Mouse (Mus musculus) heart, embryonic 10.5 days (tissue): ENCODE results near the gene Stat5b. TPM values are rescaled to one million over a fixed set of nuclear protein-coding genes. Genes with fewer than 3 reads are reported as not detected.
A peak's percentile ranks its signal among the peaks of the same experiment; 100 is the strongest.

Experiments
- DNase-seq: peaks from one replicate; pipeline ENCODE4 v3.0.0-alpha.2; 2017; ENCODE audit warnings: low spot score
- H3K27ac ChIP-seq: fragments of 300-500 bp; sonication (generic); 2 replicates; pipeline ENCODE4 v1.5.1; 2016; ENCODE audit warnings: mild to moderate bottlenecking
- H3K27me3 ChIP-seq: fragments of 300-500 bp; sonication (generic); 2 replicates; pipeline ENCODE4 v1.6.1; 2016; ENCODE audit warnings: mild to moderate bottlenecking; ENCODE audit not compliant: poor library complexity, insufficient read depth, severe bottlenecking
- H3K36me3 ChIP-seq: fragments of 300-500 bp; sonication (generic); 2 replicates; pipeline ENCODE4 v1.6.1; 2016; ENCODE audit warnings: mild to moderate bottlenecking, moderate library complexity
- H3K4me1 ChIP-seq: fragments of 300-500 bp; sonication (generic); 2 replicates; pipeline ENCODE4 v1.6.1; 2016; ENCODE audit warnings: mild to moderate bottlenecking
- H3K4me3 ChIP-seq: fragments of 300-500 bp; sonication (generic); 2 replicates; pipeline ENCODE4 v1.5.1; 2016; ENCODE audit warnings: mild to moderate bottlenecking, moderate library complexity
- H3K9me3 ChIP-seq: fragments of 300-500 bp; sonication (generic); 2 replicates; pipeline ENCODE4 v1.6.1; 2016; ENCODE audit warnings: mild to moderate bottlenecking, moderate library complexity
- WGBS: fragments of 180-500 bp; shearing (Covaris S2); methylation state at CpG from one replicate; pipeline ENCODE4 v1.1.7; 2016; 5-methylcytosine and 5-hydroxymethylcytosine counted together
- polyA plus RNA-seq: library from polyadenylated mRNA; unstranded; fragments of >200 nt; fragmentation: Nextera tagmentation; extraction: Ambion mirVana; gene quantifications from 2 replicates; pipeline ENCODE4 v1.2.1, GENCODE M21; 2016

Gene Stat5b
- polyA plus RNA-seq, 1 experiment from 2014 or later: 25.7 TPM

DNA sequence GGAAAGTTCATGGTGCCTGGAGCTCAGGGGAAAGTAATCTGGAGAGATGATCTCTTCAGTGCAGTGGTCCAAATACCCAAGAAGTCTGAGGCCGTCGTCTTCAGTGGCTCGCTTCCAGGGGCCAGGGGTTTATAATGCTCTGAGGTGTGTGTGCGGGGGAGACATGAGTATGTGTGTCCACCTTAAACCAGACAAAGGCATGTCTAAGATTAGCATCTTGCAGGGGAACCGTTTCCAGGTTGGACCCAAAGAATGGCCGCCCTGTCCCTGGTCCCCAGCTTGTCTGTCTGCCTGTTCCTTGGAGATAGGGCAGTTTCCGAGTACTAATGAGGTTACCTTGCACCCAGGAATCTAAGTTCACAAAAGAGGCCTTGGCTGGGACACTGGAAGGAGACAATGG, 87.7 kb downstream of the Stat5b start, which contains the start of gene Hcrt:
Gene Hcrt (minus strand): TSS at position 101 of the 400 bp plus-strand sequence.
- 78% methylated on average over 7 of the region's 7 CpGs for WGBS
- Histone ChIP-seq H3K27me3 (peaks cover 53% of the 10 kb centered on the region), H3K9me3 (no peaks in the 10 kb centered on the region), H3K4me1 (peaks cover 26% of the 10 kb centered on the region), H3K36me3 (0 out of 2 replicates have a peak, but pooled peaks cover 3% of the 10 kb centered on the region), H3K4me3 (peak within 1 kb of the TSS; percentile 63), H3K27ac (0 out of 2 replicates have a peak within 1 kb of the TSS, but pooled peaks have one; percentile 18)
- DNase-seq: no peak

DNA sequence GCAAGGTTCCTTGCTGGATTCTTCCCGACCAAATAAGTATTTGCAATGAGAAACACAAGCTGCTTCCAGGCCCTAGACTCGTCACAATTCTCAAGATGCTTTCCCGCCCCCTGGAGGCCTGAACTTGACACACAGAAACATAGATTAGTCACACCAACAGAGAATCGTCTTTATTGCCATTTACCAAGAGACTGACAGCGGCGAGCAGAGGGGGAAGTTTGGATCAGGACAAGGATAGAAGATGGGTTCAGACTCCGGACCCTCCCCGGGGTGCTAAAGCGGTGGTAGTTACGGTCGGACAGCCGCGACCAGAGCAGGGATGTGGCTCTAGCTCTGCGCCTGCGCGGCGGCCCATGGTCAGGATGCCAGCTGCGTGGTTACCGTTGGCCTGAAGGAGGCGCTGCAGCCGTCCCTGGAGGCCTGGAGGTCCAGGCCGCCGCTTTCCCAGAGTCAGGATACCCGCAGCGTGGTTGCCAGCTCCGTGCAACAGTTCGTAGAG, 88.9 kb downstream of the Stat5b start:
- Histone ChIP-seq H3K4me3 (peak overlapping the region; percentile 63), H3K27me3 (peaks cover 63% of the 10 kb centered on the region), H3K9me3 (no peaks in the 10 kb centered on the region), H3K27ac (0 out of 2 replicates have a peak overlapping the region, but pooled peaks have one; percentile 18), H3K36me3 (no peaks in the 10 kb centered on the region), H3K4me1 (peaks cover 26% of the 10 kb centered on the region)
- DNase-seq: peak; percentile 94
- under 1% methylated on average over 27 of the region's 27 CpGs for WGBS

DNA sequence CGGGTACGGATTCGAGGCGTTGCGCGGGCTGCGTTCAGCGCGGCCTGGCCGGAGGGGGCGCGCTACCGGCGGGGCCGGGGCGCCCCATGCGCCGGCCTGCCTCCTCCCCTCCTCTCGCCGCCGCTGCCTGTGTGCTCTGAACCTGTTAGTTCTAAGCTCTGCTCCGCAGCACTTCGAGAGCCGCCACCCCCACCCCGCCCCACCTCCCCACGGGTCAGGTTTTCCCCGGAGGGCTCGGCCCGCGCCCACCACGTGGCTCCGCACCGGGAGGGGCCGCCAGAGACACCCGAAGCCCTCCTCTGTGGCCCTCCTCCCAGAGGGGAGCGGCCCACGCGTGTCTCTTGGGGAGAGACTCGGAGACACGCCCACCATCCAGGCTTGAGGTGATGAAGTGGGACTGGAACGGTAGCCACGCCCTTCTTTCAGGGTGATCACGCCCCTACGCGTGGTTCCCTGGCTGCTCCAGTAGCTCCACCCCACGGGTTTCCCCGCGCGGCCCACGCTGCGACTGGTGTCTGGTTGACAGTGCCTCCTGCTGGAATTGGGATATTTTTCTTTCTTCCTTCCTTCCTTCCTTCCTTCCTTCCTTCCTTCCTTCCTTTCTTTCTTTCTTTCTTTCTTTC, 90.8 kb downstream of the Stat5b start, which contains the start of gene Kcnh4:
Gene Kcnh4 (minus strand): TSS at position 332 of the 623 bp plus-strand sequence.
- H3K27me3 ChIP-seq: peaks cover 82% of the 10 kb centered on the region
- DNase-seq: no peak

DNA sequence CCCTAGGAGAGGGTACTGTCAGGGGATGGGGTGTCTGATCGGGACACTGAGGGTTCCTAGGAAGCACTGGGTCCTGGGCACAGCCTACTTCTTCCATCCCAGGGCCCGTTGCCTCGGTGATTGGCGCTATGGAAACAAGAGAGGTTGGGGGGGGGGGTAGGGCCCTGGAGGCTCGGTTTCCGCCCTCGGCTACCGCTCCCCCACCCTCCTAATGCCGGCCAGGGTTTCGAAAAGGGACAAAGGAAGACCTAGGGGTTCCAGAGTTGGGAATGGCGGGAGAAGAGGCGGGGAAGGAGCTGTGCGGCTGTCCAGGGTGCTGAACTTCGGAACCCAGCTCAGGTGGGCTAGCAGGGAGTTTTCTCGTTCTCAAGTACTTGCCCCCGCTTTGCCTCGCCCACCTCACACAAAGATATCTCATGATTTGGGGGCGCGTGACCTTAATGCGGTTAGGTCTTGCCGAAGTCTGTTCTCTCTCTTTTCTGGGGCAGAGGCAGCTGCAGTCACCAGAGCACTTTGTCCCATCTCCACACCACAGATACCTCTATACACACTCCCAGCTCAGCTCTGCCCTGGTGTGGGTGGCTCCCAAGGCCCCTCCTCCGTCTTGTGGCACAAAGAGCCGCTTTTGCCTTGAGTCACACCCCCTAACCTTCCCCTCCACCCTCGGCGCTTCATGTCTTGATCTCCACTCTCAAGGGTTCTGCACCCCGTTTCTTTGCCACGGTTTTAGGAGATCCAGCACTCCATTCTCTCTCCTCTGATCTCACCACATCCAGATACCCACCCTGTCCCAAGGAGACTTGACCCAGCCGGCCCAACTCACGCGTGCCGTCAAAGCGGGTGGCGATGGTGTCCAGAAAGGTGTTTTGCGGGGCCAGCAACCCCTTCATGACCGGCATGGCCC, 91.6 kb downstream of the Stat5b start:
- peaks cover 90% of the 10 kb centered on the region for H3K27me3 ChIP-seq
- DNase-seq: no peak
- WGBS: 3% methylated on average over 35 of the region's 35 CpGs
- no peaks in the 10 kb centered on the region for H3K36me3 ChIP-seq
- H3K4me3 ChIP-seq: peak overlapping the region; percentile 47
- H3K4me1 ChIP-seq: peaks cover 26% of the 10 kb centered on the region
- H3K9me3 ChIP-seq: no peaks in the 10 kb centered on the region
- no peak overlapping the region for H3K27ac ChIP-seq

More for the DNA sequence above, 90.8 kb downstream of the Stat5b start, which contains the start of gene Kcnh4:
- H3K4me3 ChIP-seq: peak within 1 kb of the TSS; percentile 47
- H3K9me3 ChIP-seq: no peaks in the 10 kb centered on the region
- H3K36me3 ChIP-seq: no peaks in the 10 kb centered on the region
- 2% methylated on average over 40 of the region's 51 CpGs for WGBS
- H3K27ac ChIP-seq: no peak within 1 kb of the TSS
- H3K4me1 ChIP-seq: peaks cover 26% of the 10 kb centered on the region

DNA sequence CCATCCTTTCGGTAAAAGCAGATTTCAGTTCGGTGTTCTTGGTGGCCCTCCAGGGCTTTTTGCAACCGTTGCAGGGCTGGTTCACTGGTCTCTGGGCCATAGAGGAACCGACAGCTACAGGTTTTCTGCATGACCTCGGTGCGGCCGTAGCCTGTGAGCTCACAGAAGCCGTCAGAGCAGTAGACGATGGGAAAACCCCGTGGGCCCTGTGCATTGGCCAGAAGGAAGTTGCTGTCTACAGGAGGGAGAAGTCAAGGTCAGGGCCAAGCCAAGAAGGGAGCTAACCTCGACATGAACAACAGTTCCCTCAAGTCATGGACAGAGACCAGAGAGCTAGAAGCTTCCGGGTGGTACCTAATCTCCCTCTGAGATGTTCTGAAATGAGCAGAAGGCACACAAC, 93.0 kb downstream of the Stat5b start:
- WGBS: 81% methylated on average over 12 of the region's 12 CpGs
- Histone ChIP-seq H3K9me3 (no peaks in the 10 kb centered on the region), H3K27me3 (peaks cover 95% of the 10 kb centered on the region), H3K4me3 (no peak overlapping the region), H3K36me3 (no peaks in the 10 kb centered on the region), H3K4me1 (peaks cover 26% of the 10 kb centered on the region), H3K27ac (no peak overlapping the region)
- no peak for DNase-seq

DNA sequence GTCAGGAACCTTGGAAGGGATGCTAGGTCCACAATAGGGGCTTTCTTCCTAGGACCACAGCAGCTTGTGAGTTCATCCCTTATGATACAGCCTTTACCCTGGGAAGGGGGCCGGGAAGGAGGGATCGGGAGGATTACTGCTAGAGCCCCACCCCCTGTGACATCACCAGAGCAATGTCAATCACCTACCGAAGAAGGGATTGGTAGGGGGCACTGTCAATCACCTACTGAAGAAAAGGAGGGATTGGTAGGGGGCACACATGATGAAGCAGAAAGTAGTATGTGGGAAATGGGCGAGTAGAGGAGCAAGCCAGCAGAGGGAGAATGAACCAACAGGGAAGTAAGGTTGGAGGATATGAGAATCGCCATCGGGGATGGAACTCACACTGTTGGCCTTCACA, 94.0 kb downstream of the Stat5b start:
- Histone ChIP-seq H3K27me3 (peaks cover 96% of the 10 kb centered on the region), H3K27ac (no peak overlapping the region), H3K9me3 (no peaks in the 10 kb centered on the region), H3K4me1 (peaks cover 20% of the 10 kb centered on the region), H3K4me3 (no peak overlapping the region), H3K36me3 (no peaks in the 10 kb centered on the region)
- DNase-seq: no peak
- WGBS: 55% methylated on average over 6 of the region's 6 CpGs

DNA sequence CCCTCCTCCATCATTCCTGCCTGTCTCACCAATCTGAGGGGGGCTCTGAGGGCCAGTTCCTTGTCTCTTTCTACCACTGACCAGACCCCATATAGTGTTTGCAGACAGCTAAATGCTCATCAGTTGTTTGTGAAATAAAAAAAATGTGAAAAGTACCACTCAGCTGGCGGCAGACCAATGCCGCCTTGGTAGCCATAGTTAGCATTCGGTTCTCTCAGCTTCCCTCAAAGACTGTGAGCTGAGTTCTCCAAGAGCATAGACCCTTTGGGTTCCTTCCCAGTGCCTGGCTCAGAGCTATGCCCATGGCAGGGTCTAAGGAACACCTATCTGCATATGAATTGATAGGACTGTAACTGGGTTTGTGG, 95.8 kb downstream of the Stat5b start:
- Histone ChIP-seq H3K27ac (no peak overlapping the region), H3K27me3 (peaks cover 96% of the 10 kb centered on the region), H3K36me3 (no peaks in the 10 kb centered on the region), H3K4me1 (peaks cover 11% of the 10 kb centered on the region), H3K9me3 (no peaks in the 10 kb centered on the region), H3K4me3 (no peak overlapping the region)
- WGBS: 89% methylated on average over 3 of the region's 3 CpGs
- no peak for DNase-seq

DNA sequence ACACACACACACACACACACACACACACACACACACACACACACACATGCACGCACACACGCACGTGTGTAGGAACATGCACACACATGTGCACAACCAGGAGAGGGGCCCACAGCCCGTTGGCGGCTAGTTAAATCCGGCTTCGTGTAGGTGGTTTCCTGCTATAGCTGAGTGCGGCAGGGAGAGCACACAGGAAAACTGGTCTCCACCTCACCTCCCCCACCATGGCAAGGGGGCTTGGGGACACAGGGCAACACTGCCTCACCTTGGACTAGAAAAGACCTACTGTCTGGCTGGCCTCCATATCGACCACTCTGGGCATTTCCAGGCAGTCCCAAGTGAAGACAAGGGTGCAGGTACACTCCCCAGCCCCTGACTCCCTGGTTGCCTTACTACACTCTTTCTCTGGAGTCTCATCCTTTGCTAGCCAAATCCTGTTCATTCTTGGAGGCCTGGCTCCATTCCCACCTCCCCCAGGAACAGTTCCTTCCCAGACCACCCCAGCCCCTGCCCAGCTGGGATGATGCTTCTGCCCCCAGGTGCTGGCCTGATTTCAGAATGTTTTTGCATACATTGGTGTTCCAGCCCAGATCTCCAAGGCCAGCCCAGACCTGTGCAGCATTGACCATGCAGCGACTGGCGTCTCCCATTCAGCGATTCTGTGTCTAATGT, 96.4 kb downstream of the Stat5b start:
- Histone ChIP-seq H3K27me3 (peaks cover 96% of the 10 kb centered on the region), H3K4me1 (peaks cover 6% of the 10 kb centered on the region), H3K36me3 (no peaks in the 10 kb centered on the region), H3K9me3 (no peaks in the 10 kb centered on the region), H3K27ac (no peak overlapping the region), H3K4me3 (no peak overlapping the region)
- 77% methylated on average over 12 of the region's 12 CpGs for WGBS
- no peak for DNase-seq

DNA sequence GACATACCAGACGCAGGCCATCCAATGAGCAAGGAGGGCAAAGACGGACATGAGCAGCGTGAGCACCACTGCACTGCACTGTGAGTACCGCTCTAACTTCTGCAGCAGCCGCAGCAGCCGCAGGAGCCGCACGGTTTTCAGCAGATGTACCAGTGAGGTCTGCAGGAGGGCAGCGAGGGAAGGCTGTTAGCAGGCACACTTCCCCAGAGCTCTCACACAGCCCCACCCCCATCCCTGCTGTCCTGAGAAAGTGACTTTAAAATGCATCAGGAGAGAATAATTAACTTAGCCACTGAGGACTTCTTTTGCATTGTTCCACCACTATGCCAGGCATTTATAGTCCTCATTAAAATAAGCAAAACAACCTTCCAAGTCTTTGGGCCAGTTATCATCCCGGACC, 98.2 kb downstream of the Stat5b start:
- Histone ChIP-seq H3K9me3 (no peaks in the 10 kb centered on the region), H3K36me3 (no peaks in the 10 kb centered on the region), H3K4me1 (no peaks in the 10 kb centered on the region), H3K27me3 (peaks cover 98% of the 10 kb centered on the region), H3K4me3 (no peak overlapping the region), H3K27ac (no peak overlapping the region)
- no peak for DNase-seq
- WGBS: 36% methylated on average over 10 of the region's 10 CpGs

DNA sequence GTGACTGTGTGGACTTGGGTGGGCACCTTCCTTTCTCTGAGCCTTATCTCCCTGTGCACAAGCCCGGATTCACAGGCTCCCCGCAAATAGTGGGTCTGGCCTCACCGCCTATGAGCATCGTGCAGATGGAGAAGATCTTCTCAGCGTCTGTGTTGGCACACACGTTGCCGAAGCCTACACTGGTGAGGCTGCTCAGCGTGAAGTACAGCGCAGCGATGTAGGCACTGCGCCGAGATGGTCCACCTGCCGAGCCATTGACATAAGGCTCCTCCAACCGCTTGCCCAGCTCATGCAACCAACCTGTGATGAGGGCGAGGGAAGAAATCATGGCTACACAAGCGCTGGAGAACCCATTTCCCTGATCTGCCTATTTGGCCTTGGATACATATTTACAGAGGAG, 100.4 kb downstream of the Stat5b start:
- H3K9me3 ChIP-seq: no peaks in the 10 kb centered on the region
- no peaks in the 10 kb centered on the region for H3K36me3 ChIP-seq
- H3K27me3 ChIP-seq: peaks cover 100% of the 10 kb centered on the region
- no peak overlapping the region for H3K4me3 ChIP-seq
- no peak overlapping the region for H3K27ac ChIP-seq
- peaks cover 8% of the 10 kb centered on the region; the same call in 1 of the 2 replicates for H3K4me1 ChIP-seq
- no peak for DNase-seq
- 80% methylated on average over 16 of the region's 16 CpGs for WGBS

DNA sequence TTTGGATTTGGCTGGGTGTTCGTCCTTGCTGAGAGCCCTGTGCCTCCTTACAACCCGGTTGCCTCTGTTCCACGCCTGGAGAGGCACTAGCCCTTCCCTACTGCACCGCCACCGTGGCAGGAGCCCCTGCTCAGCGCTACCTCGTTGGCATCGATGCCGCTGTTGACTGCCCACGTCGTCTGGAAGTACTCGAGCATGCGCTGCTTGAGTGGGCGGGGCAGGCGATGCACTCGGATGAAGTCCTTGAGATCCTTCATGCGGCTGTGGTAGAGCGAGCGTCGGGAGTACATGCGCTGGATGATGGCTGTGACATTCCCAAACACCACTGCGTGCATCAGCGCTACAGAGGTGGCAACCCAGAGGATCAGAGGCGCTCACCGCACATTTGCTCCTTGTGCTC, 101.1 kb downstream of the Stat5b start:
- Histone ChIP-seq H3K4me3 (no peak overlapping the region; the same call in 1 of the 2 replicates), H3K9me3 (no peaks in the 10 kb centered on the region), H3K27me3 (peaks cover 94% of the 10 kb centered on the region), H3K27ac (no peak overlapping the region), H3K36me3 (no peaks in the 10 kb centered on the region), H3K4me1 (peaks cover 8% of the 10 kb centered on the region; the same call in 1 of the 2 replicates)
- 25% methylated on average over 25 of the region's 25 CpGs for WGBS
- no peak for DNase-seq

DNA sequence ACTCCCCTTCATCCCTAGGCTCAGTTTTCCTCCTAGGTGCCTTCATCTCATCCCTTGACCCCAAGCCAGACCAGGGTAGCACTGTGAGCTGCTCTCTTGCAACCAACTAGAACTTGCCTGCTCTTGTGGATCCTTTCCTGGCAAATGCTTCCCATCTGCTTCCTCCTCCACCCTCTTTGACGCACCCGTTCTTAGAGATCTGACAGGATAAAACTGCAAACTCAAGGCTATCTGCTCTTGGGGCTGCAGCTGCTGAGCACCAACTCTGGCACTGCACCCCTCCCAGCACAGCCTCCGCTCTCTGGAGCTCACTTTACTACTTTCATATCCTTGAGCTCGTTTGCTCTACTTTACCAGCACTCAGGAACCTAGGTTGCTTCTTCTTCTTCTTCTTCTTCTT, 101.9 kb downstream of the Stat5b start:
- H3K4me1 ChIP-seq: peaks cover 8% of the 10 kb centered on the region; the same call in 1 of the 2 replicates
- WGBS: 68% methylated on average over 4 of the region's 4 CpGs
- H3K4me3 ChIP-seq: no peak overlapping the region
- H3K9me3 ChIP-seq: no peaks in the 10 kb centered on the region
- peaks cover 90% of the 10 kb centered on the region for H3K27me3 ChIP-seq
- no peak overlapping the region for H3K27ac ChIP-seq
- H3K36me3 ChIP-seq: no peaks in the 10 kb centered on the region
- DNase-seq: no peak
